Mouse (Mus musculus): ENCODE results near the gene Lman2l.

GRCm38 (mm10) chr1:36379582-36379981 lies 65.5 kb downstream of the Lman2l start:
- TF ChIP-seq CTCF (IDR thresholded peaks at IDR 0.05 in 2 of 3, conservative IDR thresholded peaks at IDR 0.05 in 1 of 3; ENCODE audit: control insufficient read depth in 1 of 3, insufficient read depth in 1 of 3, low read depth in 2 of 3, low read length in 3 of 3, poor library complexity in 1 of 3, severe bottlenecking in 1 of 3) (peak in 1 of 3 experiments; percentile 6; a peak in 1 of 6 replicates), MXI1 (IDR thresholded peaks at IDR 0.05; ENCODE audit: low read depth, low read length) (no peak), TAL1 (IDR thresholded peaks at IDR 0.05; ENCODE audit: low read length) (no peak), RAD21 (IDR thresholded peaks at IDR 0.05; ENCODE audit: low read depth, low read length) (peak; percentile 1; the same call in 1 of the 2 replicates), POLR2A (IDR thresholded peaks at IDR 0.05; ENCODE audit: control insufficient read depth in 1 of 2, insufficient read depth in 1 of 2, low read depth in 1 of 2, low read length in 2 of 2, poor library complexity in 1 of 2) (no peak), ZMIZ1 (IDR thresholded peaks at IDR 0.05; ENCODE audit: low read depth, low read length) (no peak), EP300 (IDR thresholded peaks at IDR 0.05; ENCODE audit: low read depth in 1 of 2, low read length in 2 of 2) (no peak), TCF12 (IDR thresholded peaks at IDR 0.05; ENCODE audit: low read depth, low read length) (no peak)
